Mouse (Mus musculus) induced T-regulatory cell, adult 2 months (primary cell): ENCODE results near the gene Meaf6.

Experiments used
- DNase-seq: peaks from one replicate; pipeline ENCODE4 v3.0.0-alpha.2; 2012; ENCODE audit warnings: low read depth

The Meaf6 gene

GRCm38 (mm10) chr4:125116090-125116861 is 31.3 kb downstream of the Meaf6 start:
- peak; percentile 29 for DNase-seq

- DNase-seq: no peak
These were observed 32.0 kb downstream of the Meaf6 start for GRCm38 (mm10) chr4:125116929-125117328.

GRCm38 (mm10) chr4:125117902-125118320 is 33.0 kb downstream of the Meaf6 start:
- peak; percentile 25 for DNase-seq

- DNase-seq: peak; percentile 21
These were observed 34.1 kb downstream of the Meaf6 start for GRCm38 (mm10) chr4:125119070-125119469.

- DNase-seq: peak; percentile 14
These were observed 34.8 kb downstream of the Meaf6 start for GRCm38 (mm10) chr4:125119721-125120120.

GRCm38 (mm10) chr4:125122431-125123278 is 37.7 kb downstream of the Meaf6 start:
- DNase-seq: peak; percentile 84

GRCm38 (mm10) chr4:125123279-125123671 is 38.3 kb downstream of the Meaf6 start:
- peak; percentile 84 for DNase-seq

- peak; percentile 95 for DNase-seq
These were observed 39.7 kb downstream of the Meaf6 start for GRCm38 (mm10) chr4:125124424-125125209.

GRCm38 (mm10) chr4:125125361-125125921 is 40.5 kb downstream of the Meaf6 start:
- DNase-seq: peak; percentile 56

GRCm38 (mm10) chr4:125126186-125126585 is 41.3 kb downstream of the Meaf6 start:
- DNase-seq: peak; percentile 60

GRCm38 (mm10) chr4:125126761-125127160 is 41.8 kb downstream of the Meaf6 start:
- DNase-seq: no peak

GRCm38 (mm10) chr4:125127305-125128084 is 42.6 kb downstream of the Meaf6 start, which contains the start of gene Zc3h12a:
Zc3h12a (minus strand) TSS chr4:125127840.
- DNase-seq: peak; percentile 98

GRCm38 (mm10) chr4:125131493-125131892 is 46.6 kb downstream of the Meaf6 start:
- DNase-seq: peak; percentile 43

GRCm38 (mm10) chr4:125132394-125132793 is 47.5 kb downstream of the Meaf6 start:
- peak; percentile 91 for DNase-seq

GRCm38 (mm10) chr4:125134192-125134591 is 49.3 kb downstream of the Meaf6 start:
- no peak for DNase-seq

GRCm38 (mm10) chr4:125134631-125135030 is 49.7 kb downstream of the Meaf6 start:
- no peak for DNase-seq

- DNase-seq: no peak
These were observed 50.3 kb downstream of the Meaf6 start for GRCm38 (mm10) chr4:125135076-125135855.

- no peak for DNase-seq
These were observed 51.5 kb downstream of the Meaf6 start for GRCm38 (mm10) chr4:125136303-125136888.

GRCm38 (mm10) chr4:125138321-125138720 is 53.4 kb downstream of the Meaf6 start:
- peak; percentile 33 for DNase-seq

- DNase-seq: no peak
These were observed 59.3 kb downstream of the Meaf6 start for GRCm38 (mm10) chr4:125144211-125144610.
